Mouse (Mus musculus) embryonic fibroblast, embryonic 13.5 days (primary cell): ENCODE results near the gene Hltf.

Experiments used
- CTCF ChIP-seq: IDR thresholded peaks from 2 replicates; pipeline ENCODE4 v1.5.1; 2011; ENCODE audit warnings: mild to moderate bottlenecking, control low read depth, low read length, moderate library complexity, borderline replicate concordance; ENCODE audit not compliant: insufficient read depth
- POLR2A ChIP-seq: IDR thresholded peaks from 2 replicates; pipeline ENCODE4 v1.6.1; 2011; ENCODE audit warnings: low read depth, mild to moderate bottlenecking, control low read depth, low read length, moderate library complexity

GRCm38 (mm10) chr3:20027788-20028187 lies 29.8 kb upstream of the Hltf start:
- TF ChIP-seq CTCF (no peak), POLR2A (no peak)
